Mouse (Mus musculus) mature B cell (primary cell): ENCODE results near the gene Gtf2ird1.

ENCODE experiments used
- in situ Hi-C: fragments of 300-500 bp; cut with MboI; formaldehyde crosslinking; loops from 2 replicates; pipeline ENCODE4 v1.14.3; 2019

Gene Gtf2ird1

GRCm38 (mm10) chr5:134445208-134445831 is 11.2 kb downstream of the Gtf2ird1 start:
- in situ Hi-C loops = no loop called here

- in situ Hi-C loops = no loop called here
Measured at GRCm38 (mm10) chr5:134444473-134444872, 12.0 kb downstream of the Gtf2ird1 start.

DNA sequence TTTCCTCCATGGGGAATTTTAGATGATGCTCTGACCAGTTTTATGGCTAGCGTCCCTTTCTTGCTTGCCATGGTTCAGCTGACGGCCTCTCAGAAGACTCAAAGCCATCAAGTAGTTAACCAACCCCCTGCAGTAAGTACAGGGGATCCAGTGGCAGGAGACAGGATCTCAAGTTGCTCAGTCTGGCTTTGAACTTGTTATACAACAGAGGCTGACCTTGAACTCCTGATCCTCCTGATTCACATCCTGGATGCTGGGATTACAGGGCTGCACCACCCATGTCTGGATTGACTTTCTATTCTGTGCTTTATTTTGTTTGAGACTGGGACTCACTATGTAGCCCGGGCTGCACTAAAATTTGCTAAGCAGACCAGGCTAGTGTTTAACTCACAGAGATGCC is 14.4 kb downstream of the Gtf2ird1 start:
- in situ Hi-C loops = no loop called here

GRCm38 (mm10) chr5:134441105-134441504 is 15.4 kb downstream of the Gtf2ird1 start:
- in situ Hi-C loops = no loop called here

GRCm38 (mm10) chr5:134440098-134440497 is 16.4 kb downstream of the Gtf2ird1 start:
- in situ Hi-C loops = no loop called here

DNA sequence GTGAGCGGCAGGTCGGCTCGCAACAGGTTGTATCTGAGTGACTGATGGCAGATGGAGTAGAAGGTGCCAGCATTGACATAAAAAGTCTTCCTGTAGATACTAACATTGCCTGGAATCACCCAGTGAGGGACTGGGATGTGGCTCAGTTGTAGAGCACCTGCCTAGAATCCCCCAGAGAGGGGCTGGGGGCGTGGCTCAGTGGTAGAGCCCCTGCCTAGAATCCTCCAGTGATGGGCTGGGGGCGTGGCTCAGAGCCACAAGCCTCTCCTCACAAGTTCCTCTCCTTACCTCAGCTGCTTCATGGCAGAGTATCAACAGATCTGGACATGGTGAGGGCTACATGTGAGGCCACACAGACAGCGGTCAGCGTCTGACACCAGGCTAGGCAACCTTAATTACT is 17.0 kb downstream of the Gtf2ird1 start:
- in situ Hi-C loops = no loop called here

GRCm38 (mm10) chr5:134438676-134439425 is 17.7 kb downstream of the Gtf2ird1 start:
- in situ Hi-C loops = no loop called here

DNA sequence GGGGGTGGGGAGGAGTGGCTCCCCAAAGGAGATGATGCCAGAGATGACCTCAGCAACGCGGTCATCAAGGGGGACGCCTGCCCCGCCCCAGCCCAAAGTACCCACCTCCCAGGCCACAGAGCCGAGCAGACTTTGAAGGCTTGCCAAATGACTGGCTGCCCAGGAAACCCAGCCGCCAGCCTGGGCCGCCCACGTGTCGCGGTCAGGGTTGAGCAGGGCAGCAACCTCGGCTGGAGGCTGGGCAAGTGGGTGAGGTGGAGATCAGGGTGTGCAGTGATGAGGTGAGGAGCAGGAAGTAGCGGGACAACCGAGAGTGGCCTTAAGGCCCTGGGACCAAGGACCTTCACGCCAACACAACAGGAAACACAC is 19.1 kb downstream of the Gtf2ird1 start:
- in situ Hi-C loops = no loop called here

DNA sequence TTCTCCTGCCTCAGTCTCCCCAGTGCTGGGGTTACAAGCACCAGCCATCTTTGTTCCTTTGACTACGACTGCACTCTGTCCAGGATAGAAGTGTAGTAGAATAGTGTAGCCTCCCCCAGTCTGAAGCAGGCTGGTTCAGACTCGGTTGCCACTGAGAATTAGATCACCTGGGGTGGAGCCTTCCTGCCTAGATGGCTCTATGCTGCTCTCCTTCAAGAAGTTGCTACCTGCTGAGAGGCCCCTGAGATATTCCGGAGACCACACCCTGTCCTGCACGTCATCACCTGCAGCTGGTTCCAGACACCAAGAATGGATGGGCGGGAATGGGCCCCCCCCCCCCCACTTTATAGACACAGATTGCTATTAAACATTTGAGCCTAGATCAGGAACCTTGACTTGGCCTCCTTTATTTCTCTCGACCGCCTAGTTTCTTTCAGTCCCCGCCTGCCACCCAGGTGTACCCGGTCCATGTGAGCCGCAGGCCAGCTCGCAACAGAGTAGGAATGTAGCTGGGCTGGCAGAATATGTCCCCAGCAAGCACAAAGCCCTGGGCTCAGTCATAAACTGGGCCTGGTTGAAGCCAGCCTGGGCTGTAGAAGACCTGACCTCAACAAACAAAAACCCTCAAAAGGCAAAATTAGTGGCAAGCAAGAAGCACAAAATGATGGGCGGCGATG is 19.6 kb downstream of the Gtf2ird1 start:
- in situ Hi-C loops = no loop called here

DNA sequence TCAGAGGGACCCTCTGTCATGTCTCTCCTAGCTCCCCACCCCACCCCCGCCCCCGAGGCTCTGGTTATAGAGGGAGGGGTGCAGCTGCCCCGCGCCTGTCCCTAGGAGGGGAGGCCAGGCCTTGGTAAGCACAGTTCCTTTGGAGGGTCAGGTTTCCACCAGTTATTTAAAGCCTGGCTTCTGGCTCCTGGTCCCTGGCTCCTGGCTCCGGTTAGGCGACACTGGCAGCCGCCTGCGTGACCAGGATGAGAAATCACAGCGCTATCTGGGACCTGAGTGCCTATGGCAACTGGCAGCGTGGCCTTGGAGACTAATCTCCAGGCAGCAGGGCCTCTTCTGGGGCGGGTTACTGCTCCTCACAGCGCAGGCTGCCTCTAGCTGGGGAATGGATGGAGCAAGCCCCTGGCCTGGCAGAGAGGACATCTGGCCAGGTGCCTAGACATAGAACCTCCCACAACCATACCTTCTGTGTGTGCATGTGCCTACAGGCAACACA is 20.6 kb downstream of the Gtf2ird1 start:
- in situ Hi-C loops = no loop called here

- in situ Hi-C loops = no loop called here
Measured at GRCm38 (mm10) chr5:134433137-134433536, 23.4 kb downstream of the Gtf2ird1 start.

DNA sequence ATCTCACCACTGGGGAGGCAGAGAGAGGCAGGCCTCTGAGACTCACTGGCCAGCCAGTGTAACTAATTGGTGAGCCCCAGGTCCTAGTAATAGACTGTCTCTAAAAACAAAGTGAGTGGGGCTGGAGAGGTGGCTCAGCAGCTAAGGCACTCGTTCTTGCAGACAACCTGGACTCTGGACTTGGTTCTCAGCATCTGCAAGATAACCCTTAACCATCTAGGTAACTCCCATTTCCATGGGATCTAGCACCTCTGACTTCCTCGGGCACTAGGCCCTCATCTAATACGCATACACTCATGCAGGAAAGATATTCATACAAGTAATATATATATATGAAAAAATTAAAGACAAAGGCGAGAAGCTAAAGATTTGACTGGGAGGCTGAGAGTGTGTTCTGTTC is 26.4 kb downstream of the Gtf2ird1 start:
- in situ Hi-C loops = no loop called here

- in situ Hi-C loops = no loop called here
Measured at GRCm38 (mm10) chr5:134427664-134428063, 28.9 kb downstream of the Gtf2ird1 start.

GRCm38 (mm10) chr5:134425601-134426000 is 30.9 kb downstream of the Gtf2ird1 start:
- in situ Hi-C loops = no loop called here

DNA sequence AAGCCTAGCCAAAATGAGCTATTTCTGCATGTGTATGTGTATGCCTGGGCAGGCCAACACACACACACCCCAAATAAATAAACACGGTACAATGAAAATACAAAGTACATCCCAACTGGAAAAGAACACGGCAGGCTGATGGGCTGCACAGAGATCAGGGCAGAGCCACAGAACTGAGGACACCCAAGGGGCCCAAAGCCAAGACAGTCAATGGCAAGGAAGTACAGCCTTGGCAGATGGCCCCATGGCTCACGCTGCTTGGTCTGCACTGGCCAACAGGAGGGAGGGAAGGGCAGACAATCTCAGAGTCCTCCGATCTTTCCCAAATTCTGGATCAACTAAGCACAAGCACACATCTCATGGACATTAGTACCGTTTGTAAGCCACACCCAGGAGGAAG is 32.6 kb downstream of the Gtf2ird1 start:
- in situ Hi-C loops = no loop called here

DNA sequence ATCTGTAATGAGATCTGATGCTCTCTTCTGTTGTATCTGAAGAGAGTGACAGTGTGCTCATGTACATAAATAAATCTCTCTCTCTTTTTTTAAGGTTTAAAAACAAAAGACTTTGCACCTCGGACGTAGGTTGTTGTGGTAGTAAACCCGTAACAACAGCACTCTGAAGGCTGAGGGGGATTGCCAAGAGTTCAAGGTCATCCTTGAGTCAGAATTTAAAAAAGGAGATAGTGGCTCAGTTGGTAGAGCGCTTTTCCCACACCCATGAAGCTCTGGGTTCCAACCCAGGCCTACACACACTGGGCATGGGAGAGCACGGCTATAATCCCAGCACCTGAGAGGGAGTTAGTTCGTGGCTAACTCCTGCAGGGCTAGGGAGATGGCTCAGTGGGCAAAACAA is 33.1 kb downstream of the Gtf2ird1 start:
- in situ Hi-C loops = no loop called here

GRCm38 (mm10) chr5:134422265-134422925 is 34.1 kb downstream of the Gtf2ird1 start:
- in situ Hi-C loops = no loop called here

GRCm38 (mm10) chr5:134421061-134421460 is 35.5 kb downstream of the Gtf2ird1 start:
- in situ Hi-C loops = no loop called here

DNA sequence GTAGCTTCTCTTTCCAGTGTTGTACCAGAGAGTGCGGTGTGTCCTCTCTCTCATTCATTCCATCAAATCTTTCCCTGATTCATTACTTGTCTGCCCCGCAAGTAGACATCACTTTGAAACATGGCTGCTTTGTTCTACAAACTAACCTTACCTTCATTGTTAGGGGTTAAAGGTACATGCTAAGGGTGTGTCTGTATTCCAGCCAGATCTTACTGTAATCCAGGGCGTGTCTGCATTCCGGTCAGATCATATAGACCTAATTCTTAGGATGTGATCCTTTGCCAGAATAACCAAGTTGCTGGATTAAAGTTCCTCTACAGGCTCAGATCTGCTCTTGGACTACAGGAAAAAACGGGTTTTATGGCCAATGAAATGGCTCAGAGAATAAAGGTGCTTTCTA is 36.8 kb downstream of the Gtf2ird1 start:
- in situ Hi-C loops = no loop called here

- in situ Hi-C loops = no loop called here
Measured at GRCm38 (mm10) chr5:134418315-134419074, 38.0 kb downstream of the Gtf2ird1 start.

DNA sequence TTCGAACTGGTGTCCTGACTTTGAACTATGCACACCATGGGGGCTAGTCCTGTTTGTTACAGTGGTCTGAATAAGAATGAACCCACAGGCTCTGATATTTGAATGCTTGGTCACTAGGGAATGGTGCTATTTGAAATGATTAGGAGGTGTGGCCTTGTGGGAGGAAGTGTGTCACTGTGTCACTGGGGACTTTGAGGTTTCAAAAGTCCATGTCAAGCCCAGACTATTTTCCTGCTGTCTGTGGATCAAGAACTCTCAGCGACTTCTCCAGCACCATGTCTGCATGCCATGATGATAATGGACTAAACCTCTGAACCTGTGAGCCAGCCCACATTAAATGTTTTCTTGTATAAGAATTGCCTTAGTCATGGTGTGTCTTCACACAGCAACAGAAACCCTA is 44.2 kb downstream of the Gtf2ird1 start:
- in situ Hi-C loops = no loop called here
